Mouse (Mus musculus) heart, postnatal 14 days (tissue): Measurements from ENCODE around the gene Tnfaip2. TPM values are rescaled to one million over a fixed set of nuclear protein-coding genes. Genes with fewer than 3 reads are reported as not detected.

Experiments
- total RNA-seq, 2 experiments: library from RNA; stranded (reverse); gene quantifications; 2 replicates each; pipeline ENCODE4 v1.2.3; 2021

The Tnfaip2 gene
- total RNA-seq, 2 experiments from 2014 or later: 38.0 to 40.4 TPM

Other genes with a start within 250 kb of the Tnfaip2 start
- gene Amn, start 171.4 kb upstream of the Tnfaip2 start, total RNA-seq: not detected
- gene Cdc42bpb, start 64.8 kb upstream of the Tnfaip2 start, total RNA-seq: 10 to 100 TPM; 73.0 to 82.1 TPM
- gene Lbhd2, start 35.7 kb upstream of the Tnfaip2 start, total RNA-seq: not detected
- 1 to 10 TPM; 4.1 to 5.5 TPM for gene Exoc3l4, start 25.5 kb upstream of the Tnfaip2 start, total RNA-seq
- gene Gm266, start 43.4 kb downstream of the Tnfaip2 start, total RNA-seq: 1 to 10 TPM; 1.2 to 1.7 TPM
- gene Eif5, start 95.5 kb downstream of the Tnfaip2 start, total RNA-seq: 100 to 1,000 TPM; 155 to 167 TPM
- gene Mark3, start 132.1 kb downstream of the Tnfaip2 start, total RNA-seq: 10 to 100 TPM; 65.2 to 72.1 TPM
- gene Ckb, start 229.9 kb downstream of the Tnfaip2 start, total RNA-seq: 100 to 1,000 TPM in 1 of 2 experiments, 10 to 100 TPM in 1; 98.4 to 117 TPM
- 1 to 10 TPM; 3.3 to 4.7 TPM for gene Trmt61a, start 235.6 kb downstream of the Tnfaip2 start, total RNA-seq